Mouse (Mus musculus) stomach, embryonic 14.5 days (tissue): ENCODE data around the gene Aoc1. TPM values are rescaled to one million over a fixed set of nuclear protein-coding genes. Genes with fewer than 3 reads are reported as not detected.

Experiments
- ATAC-seq: fragments of 200-750 bp; cut with Nextera tagmentation; 2 replicates; pipeline ENCODE4 v1.8.0; 2017; ENCODE audit warnings: low read depth, moderate TSS enrichment; ENCODE audit not compliant: insufficient number of reproducible peaks, insufficient read depth, low FRiP score
- H3K27ac ChIP-seq: fragments of 300-500 bp; sonication (generic); 2 replicates; pipeline ENCODE4 v1.5.1; 2014; ENCODE audit warnings: mild to moderate bottlenecking, low read length, moderate library complexity, mixed read lengths
- H3K27me3 ChIP-seq: fragments of 300-500 bp; sonication (generic); 2 replicates; pipeline ENCODE4 v1.6.1; 2014; ENCODE audit warnings: low read length, control low read depth, mixed read lengths; ENCODE audit not compliant: control insufficient read depth, insufficient read depth
- H3K36me3 ChIP-seq: fragments of 300-500 bp; sonication (generic); 2 replicates; pipeline ENCODE4 v1.6.1; 2014; ENCODE audit warnings: mild to moderate bottlenecking, control low read depth, low read length, moderate library complexity, mixed read lengths; ENCODE audit not compliant: control insufficient read depth, insufficient read depth
- H3K4me1 ChIP-seq: fragments of 300-500 bp; sonication (generic); 2 replicates; pipeline ENCODE4 v1.6.1; 2014; ENCODE audit warnings: low read length, control low read depth, mixed read lengths; ENCODE audit not compliant: control insufficient read depth, insufficient read depth
- H3K4me2 ChIP-seq: fragments of 300-500 bp; sonication (generic); replicated peaks from 2 replicates; pipeline ENCODE4 v1.6.1; 2014; ENCODE audit warnings: low read depth, low read length, control low read depth
- H3K4me3 ChIP-seq: fragments of 300-500 bp; sonication (generic); 2 replicates; pipeline ENCODE4 v1.5.1; 2014; ENCODE audit warnings: low read depth, low read length, control low read depth
- H3K9ac ChIP-seq: fragments of 300-500 bp; sonication (generic); replicated peaks from 2 replicates; pipeline ENCODE4 v1.6.1; 2014; ENCODE audit warnings: low read depth, mild to moderate bottlenecking, control low read depth, low read length, moderate library complexity, mixed read lengths
- H3K9me3 ChIP-seq: fragments of 300-500 bp; sonication (generic); 2 replicates; pipeline ENCODE4 v1.6.1; 2016; ENCODE audit warnings: low read depth, low read length, control low read depth; ENCODE audit not compliant: control insufficient read depth
- WGBS: fragments of 180-500 bp; shearing (Covaris S2); extraction: QIAGEN DNeasy Blood & Tissue Kit; methylation state at CpG from one replicate; pipeline ENCODE4 v1.1.7; 2014; 5-methylcytosine and 5-hydroxymethylcytosine counted together
- polyA plus RNA-seq: library from polyadenylated mRNA; unstranded; fragments of >200 nt; fragmentation: Nextera tagmentation; extraction: Ambion mirVana; gene quantifications from 2 replicates; pipeline ENCODE4 v1.2.1, GENCODE M21; 2014

The Aoc1 gene
- polyA plus RNA-seq, 1 experiment from 2014 or later, result not detected

GRCm38 (mm10) chr6:48953220-48953619, 80.5 kb downstream of the Aoc1 start:
- WGBS, result 86% methylated on average over 5 of the region's 5 CpGs

DNA sequence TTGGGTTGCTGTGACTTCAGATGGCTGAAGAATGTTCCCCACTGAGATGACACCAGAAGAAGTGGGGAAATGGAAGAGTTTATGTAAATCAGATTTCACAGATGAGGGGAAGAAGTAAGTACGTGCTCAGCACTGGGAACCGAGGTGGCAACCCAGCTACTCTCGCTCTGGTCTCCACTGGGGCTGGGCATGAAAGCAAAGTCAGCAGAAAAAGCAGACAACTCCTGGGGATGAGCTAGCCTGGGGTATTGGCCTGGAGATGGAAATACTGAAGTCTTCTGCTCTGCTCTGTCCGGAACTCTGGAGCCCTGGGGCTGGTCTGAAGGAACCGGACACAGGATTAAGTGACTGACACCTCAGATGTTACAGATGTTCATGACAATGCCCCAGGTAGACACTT, 81.5 kb downstream of the Aoc1 start:
- H3K4me3 ChIP-seq, result no peak overlapping the region
- H3K36me3 ChIP-seq, result no peaks in the 10 kb centered on the region
- H3K27ac ChIP-seq, result no peak overlapping the region
- no peaks in the 10 kb centered on the region for H3K4me1 ChIP-seq
- WGBS, result 78% methylated on average over 5 of the region's 5 CpGs
- no peak for ATAC-seq
- H3K9ac ChIP-seq, result no peak overlapping the region
- no peaks in the 10 kb centered on the region for H3K9me3 ChIP-seq
- H3K27me3 ChIP-seq, result no peaks in the 10 kb centered on the region
- no peak overlapping the region for H3K4me2 ChIP-seq

More at GRCm38 (mm10) chr6:48953220-48953619, 80.5 kb downstream of the Aoc1 start:
- H3K4me2 ChIP-seq, result no peak overlapping the region
- no peak for ATAC-seq
- no peak overlapping the region for H3K9ac ChIP-seq
- no peaks in the 10 kb centered on the region for H3K4me1 ChIP-seq
- H3K27ac ChIP-seq, result no peak overlapping the region
- H3K9me3 ChIP-seq, result no peaks in the 10 kb centered on the region
- H3K36me3 ChIP-seq, result no peaks in the 10 kb centered on the region
- H3K27me3 ChIP-seq, result no peaks in the 10 kb centered on the region
- H3K4me3 ChIP-seq, result no peak overlapping the region

DNA sequence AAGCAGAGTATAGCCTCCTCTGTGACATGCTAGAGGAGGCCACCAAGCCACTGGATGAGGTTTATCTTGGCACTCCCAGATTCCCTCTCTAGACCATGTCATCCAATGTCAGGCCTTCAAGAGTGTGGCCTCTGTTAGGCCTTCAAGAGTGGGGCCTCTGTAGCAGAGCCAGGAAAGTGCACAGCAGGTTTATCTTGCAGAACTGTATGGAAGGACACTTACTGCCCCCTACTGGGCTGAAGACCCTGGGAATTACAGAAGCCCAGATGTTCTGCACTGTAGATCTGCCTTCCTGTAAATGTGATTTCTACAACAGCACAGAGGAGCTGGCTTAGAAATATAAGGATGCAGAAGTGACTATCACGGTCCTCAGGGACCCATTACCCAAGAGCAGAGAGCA, 82.2 kb downstream of the Aoc1 start:
- Histone ChIP-seq H3K36me3 (no peaks in the 10 kb centered on the region), H3K4me2 (no peak overlapping the region), H3K9ac (no peak overlapping the region), H3K9me3 (no peaks in the 10 kb centered on the region), H3K27ac (no peak overlapping the region), H3K27me3 (no peaks in the 10 kb centered on the region), H3K4me3 (no peak overlapping the region), H3K4me1 (no peaks in the 10 kb centered on the region)
- ATAC-seq, result peak; percentile 33; the same call in 1 of the 2 replicates
- WGBS, result 46% methylated on average over 1 of the region's 1 CpGs

GRCm38 (mm10) chr6:48956785-48957184, 84.1 kb downstream of the Aoc1 start:
- 79% methylated on average over 4 of the region's 4 CpGs for WGBS
- ATAC-seq, result no peak

DNA sequence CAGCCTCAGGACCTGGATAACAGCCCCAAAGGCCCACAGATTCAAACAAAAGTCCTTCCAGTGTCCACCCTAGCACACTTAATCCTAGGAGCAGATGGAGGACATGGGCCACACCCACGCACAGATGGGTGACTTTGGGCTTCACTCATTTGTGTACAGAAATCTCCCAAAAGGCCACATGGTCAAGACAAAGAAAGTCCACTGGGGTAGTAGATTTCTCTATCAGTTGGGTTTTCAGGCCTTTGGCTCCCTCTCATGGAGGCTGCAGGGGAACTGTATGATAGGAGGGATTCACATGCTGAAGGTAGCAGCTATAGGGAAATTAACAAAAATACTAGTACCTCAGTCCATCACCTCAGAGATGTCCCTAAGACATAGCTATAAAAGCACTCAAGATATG, 85.4 kb downstream of the Aoc1 start:
- Histone ChIP-seq H3K9ac (no peak overlapping the region), H3K4me2 (no peak overlapping the region), H3K27ac (no peak overlapping the region), H3K4me1 (no peaks in the 10 kb centered on the region), H3K27me3 (no peaks in the 10 kb centered on the region), H3K36me3 (no peaks in the 10 kb centered on the region), H3K4me3 (no peak overlapping the region), H3K9me3 (no peaks in the 10 kb centered on the region)
- WGBS, result 40% methylated on average over 1 of the region's 1 CpGs
- no peak for ATAC-seq

More at GRCm38 (mm10) chr6:48956785-48957184, 84.1 kb downstream of the Aoc1 start:
- H3K4me1 ChIP-seq, result no peaks in the 10 kb centered on the region
- no peaks in the 10 kb centered on the region for H3K9me3 ChIP-seq
- H3K27ac ChIP-seq, result no peak overlapping the region
- H3K4me3 ChIP-seq, result no peak overlapping the region
- no peaks in the 10 kb centered on the region for H3K27me3 ChIP-seq
- H3K9ac ChIP-seq, result no peak overlapping the region
- H3K36me3 ChIP-seq, result no peaks in the 10 kb centered on the region
- H3K4me2 ChIP-seq, result no peak overlapping the region

Other genes with a start within 250 kb of the Aoc1 start
- 0.94 and 1.1 TPM in 2 replicates for gene AI854703, start 246.1 kb upstream of the Aoc1 start, polyA plus RNA-seq
- 0.43 and 0.56 TPM in 2 replicates for gene Gimap8, start 225.7 kb upstream of the Aoc1 start, polyA plus RNA-seq
- gene Gimap9, start 196.8 kb upstream of the Aoc1 start, polyA plus RNA-seq, result 6.7 and 8.6 TPM in 2 replicates
- 17.4 and 17.5 TPM in 2 replicates for gene Gimap4, start 188.3 kb upstream of the Aoc1 start, polyA plus RNA-seq
- 20.4 and 21.6 TPM in 2 replicates for gene Gimap6, start 164.7 kb upstream of the Aoc1 start, polyA plus RNA-seq
- 1.9 and 3.8 TPM in 2 replicates for gene Gm28053, start 154.3 kb upstream of the Aoc1 start, polyA plus RNA-seq
- gene Gimap7, start 154.3 kb upstream of the Aoc1 start, polyA plus RNA-seq, result not detected in 2 replicates
- 14.4 and 16.2 TPM in 2 replicates for gene Gimap1, start 133.8 kb upstream of the Aoc1 start, polyA plus RNA-seq
- gene Gimap5, start 126.7 kb upstream of the Aoc1 start, polyA plus RNA-seq, result 5.5 and 8.2 TPM in 2 replicates
- gene Gimap3, start 102.0 kb upstream of the Aoc1 start, polyA plus RNA-seq, result not detected in 2 replicates
- gene Tmem176a, start 32.0 kb upstream of the Aoc1 start, polyA plus RNA-seq, result 179 and 184 TPM in 2 replicates
- 324 and 329 TPM in 2 replicates for gene Tmem176b, start 31.4 kb upstream of the Aoc1 start, polyA plus RNA-seq
- gene 1600015I10Rik, start 57.0 kb downstream of the Aoc1 start, polyA plus RNA-seq, result not detected in 2 replicates
- gene Doxl2, start 102.1 kb downstream of the Aoc1 start, polyA plus RNA-seq, result not detected in 2 replicates
- not detected in 2 replicates for gene Svs1, start 114.0 kb downstream of the Aoc1 start, polyA plus RNA-seq
- gene Gpnmb, start 163.7 kb downstream of the Aoc1 start, polyA plus RNA-seq, result 0.31 and 0.45 TPM in 2 replicates
- 73.1 and 75.8 TPM in 2 replicates for gene Malsu1, start 200.9 kb downstream of the Aoc1 start, polyA plus RNA-seq